Mouse (Mus musculus) B cell, adult 2 months (primary cell): Measurements from ENCODE around the gene Slc25a25.

Experiments
- DNase-seq, 2 experiments: peaks; one replicate each; pipeline ENCODE4 v3.0.0; 2022

Gene Slc25a25

GRCm38 (mm10) chr2:32458300-32458699 is 7.1 kb upstream of the Slc25a25 start:
- DNase-seq = no peak

GRCm38 (mm10) chr2:32455101-32455500 is 3.9 kb upstream of the Slc25a25 start:
- DNase-seq = no peak

- DNase-seq = no peak
Measured at GRCm38 (mm10) chr2:32454633-32455032, 3.4 kb upstream of the Slc25a25 start.

- DNase-seq = no peak
Measured at GRCm38 (mm10) chr2:32453641-32454303, 2.5 kb upstream of the Slc25a25 start.

GRCm38 (mm10) chr2:32452441-32452971 is 1.3 kb upstream of the Slc25a25 start:
- DNase-seq = no peak

- peak; percentile 99 for DNase-seq
Measured at GRCm38 (mm10) chr2:32451870-32452372, 676 bp upstream of the Slc25a25 start.

- DNase-seq = peak in 1 of 2 experiments; percentile 28
Measured at GRCm38 (mm10) chr2:32449761-32450754, 1.2 kb downstream of the Slc25a25 start, which contains the start of gene Naif1. Gene Naif1, plus strand, starts transcription at chr2:32450457.

- DNase-seq = no peak
Measured at GRCm38 (mm10) chr2:32448480-32448879, 2.8 kb downstream of the Slc25a25 start.

GRCm38 (mm10) chr2:32447264-32447936 is 3.8 kb downstream of the Slc25a25 start:
- peak; percentile 73 to 76 for DNase-seq

- DNase-seq = no peak
Measured at GRCm38 (mm10) chr2:32445535-32445934, 5.7 kb downstream of the Slc25a25 start.

- no peak for DNase-seq
Measured at GRCm38 (mm10) chr2:32441550-32441949, 9.7 kb downstream of the Slc25a25 start.

- no peak for DNase-seq
Measured at GRCm38 (mm10) chr2:32440632-32441031, 10.6 kb downstream of the Slc25a25 start.

- DNase-seq = no peak
Measured at GRCm38 (mm10) chr2:32440164-32440563, 11.1 kb downstream of the Slc25a25 start.

GRCm38 (mm10) chr2:32439177-32439576 is 12.1 kb downstream of the Slc25a25 start:
- peak in 1 of 2 experiments; percentile 14 for DNase-seq

- no peak for DNase-seq
Measured at GRCm38 (mm10) chr2:32438733-32439132, 12.5 kb downstream of the Slc25a25 start.

GRCm38 (mm10) chr2:32437612-32438166 is 13.6 kb downstream of the Slc25a25 start:
- no peak for DNase-seq

- DNase-seq = no peak
Measured at GRCm38 (mm10) chr2:32436686-32437372, 14.4 kb downstream of the Slc25a25 start.

- DNase-seq = no peak
Measured at GRCm38 (mm10) chr2:32430701-32431676, 20.3 kb downstream of the Slc25a25 start.

GRCm38 (mm10) chr2:32429215-32429891 is 21.9 kb downstream of the Slc25a25 start:
- no peak for DNase-seq

- DNase-seq = no peak
Measured at GRCm38 (mm10) chr2:32428262-32428722, 23.0 kb downstream of the Slc25a25 start.
